Mouse (Mus musculus): ENCODE results near the gene Ihh. TPM values are rescaled to one million over a fixed set of nuclear protein-coding genes. Genes with fewer than 3 reads are reported as not detected.

Ihh gene
- polyA plus RNA-seq, 1 experiment from 2014 or later: 2.9 TPM

GRCm38 (mm10) chr1:74939762-74940161, 11.7 kb downstream of the Ihh start:
- Histone ChIP-seq H3K27ac (no peak overlapping the region), H3K4me3 (no peak overlapping the region), H3K27me3 (replicated peaks) (peaks cover 68% of the 10 kb centered on the region), H3K36me3 (no peaks in the 10 kb centered on the region), H3K9ac (no peak overlapping the region), H3K4me1 (no peaks in the 10 kb centered on the region), H3K4me2 (no peak overlapping the region), H3K9me3 (replicated peaks) (no peaks in the 10 kb centered on the region)
- ATAC-seq: no peak
- 7% methylated on average over 3 of the region's 3 CpGs for WGBS (ENCODE audit: insufficient replicate concordance)

DNA sequence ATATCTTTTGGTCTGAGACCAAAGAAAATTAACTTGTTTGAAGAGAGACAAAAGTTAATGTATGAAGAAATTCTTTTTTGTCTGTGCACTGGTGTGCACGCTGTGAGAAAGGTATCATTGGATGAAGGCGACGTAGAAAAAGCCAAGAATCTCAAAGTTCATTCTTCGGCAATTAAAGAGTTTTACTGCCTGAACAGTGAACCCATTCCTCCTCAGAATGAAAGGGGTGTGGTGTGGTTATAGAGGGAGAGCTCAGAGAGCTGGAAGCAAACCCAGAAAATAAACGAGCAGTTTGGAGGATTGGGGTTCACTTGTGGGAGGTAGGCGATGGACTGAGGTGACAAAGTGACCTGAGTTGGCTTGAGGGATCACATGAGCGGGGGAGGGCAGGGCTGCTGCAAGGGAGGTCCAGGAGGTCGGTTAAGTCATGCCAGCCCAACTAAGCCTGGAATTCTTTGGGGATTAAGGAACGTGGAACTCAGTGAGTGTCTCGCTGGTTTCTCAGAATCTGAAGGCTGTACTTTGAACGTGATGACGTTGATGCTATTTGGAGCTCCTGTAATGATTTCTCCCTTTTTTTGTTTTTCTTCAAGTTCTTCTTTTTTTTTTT, 15.1 kb downstream of the Ihh start:
- no peak overlapping the region for H3K9ac ChIP-seq
- H3K4me1 ChIP-seq: no peaks in the 10 kb centered on the region
- ATAC-seq: no peak
- no peak overlapping the region for H3K4me2 ChIP-seq
- no peak overlapping the region for H3K4me3 ChIP-seq
- no peaks in the 10 kb centered on the region for H3K9me3 ChIP-seq (replicated peaks)
- WGBS (ENCODE audit: insufficient replicate concordance): 36% methylated on average over 12 of the region's 12 CpGs
- no peak overlapping the region for H3K27ac ChIP-seq
- H3K27me3 ChIP-seq (replicated peaks): peaks cover 66% of the 10 kb centered on the region
- no peaks in the 10 kb centered on the region for H3K36me3 ChIP-seq

DNA sequence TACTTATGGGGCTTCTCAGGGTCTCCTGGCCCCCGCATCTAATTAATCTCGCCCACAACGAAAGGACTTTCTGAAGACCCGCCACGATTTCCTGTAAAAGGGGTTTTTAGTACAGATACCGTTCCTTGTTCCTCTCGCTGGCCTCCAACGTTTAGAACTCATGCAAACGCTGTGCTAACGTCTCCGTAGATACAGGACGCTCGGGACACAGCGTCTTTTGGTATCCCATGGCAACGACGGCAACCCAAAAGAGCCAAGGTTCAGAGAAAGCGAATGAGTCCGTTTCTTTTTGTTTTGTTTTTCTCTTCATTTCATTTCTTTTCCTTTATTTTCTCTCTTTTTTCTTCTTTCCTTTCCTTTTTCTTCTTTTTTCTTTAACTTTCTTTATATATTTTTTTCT, 16.1 kb downstream of the Ihh start, which contains the start of gene Cfap65:
Cfap65 (minus strand) TSS at position 198 of the 400 bp plus-strand sequence.
- Histone ChIP-seq H3K27me3 (replicated peaks) (peaks cover 59% of the 10 kb centered on the region), H3K27ac (no peak within 1 kb of the TSS), H3K4me2 (0 out of 2 replicates have a peak within 1 kb of the TSS, but pooled peaks have one; percentile 14), H3K36me3 (no peaks in the 10 kb centered on the region), H3K4me1 (no peaks in the 10 kb centered on the region), H3K9ac (no peak within 1 kb of the TSS), H3K9me3 (replicated peaks) (no peaks in the 10 kb centered on the region), H3K4me3 (no peak within 1 kb of the TSS)
- no peak for ATAC-seq
- WGBS (ENCODE audit: insufficient replicate concordance): 3% methylated on average over 18 of the region's 18 CpGs

DNA sequence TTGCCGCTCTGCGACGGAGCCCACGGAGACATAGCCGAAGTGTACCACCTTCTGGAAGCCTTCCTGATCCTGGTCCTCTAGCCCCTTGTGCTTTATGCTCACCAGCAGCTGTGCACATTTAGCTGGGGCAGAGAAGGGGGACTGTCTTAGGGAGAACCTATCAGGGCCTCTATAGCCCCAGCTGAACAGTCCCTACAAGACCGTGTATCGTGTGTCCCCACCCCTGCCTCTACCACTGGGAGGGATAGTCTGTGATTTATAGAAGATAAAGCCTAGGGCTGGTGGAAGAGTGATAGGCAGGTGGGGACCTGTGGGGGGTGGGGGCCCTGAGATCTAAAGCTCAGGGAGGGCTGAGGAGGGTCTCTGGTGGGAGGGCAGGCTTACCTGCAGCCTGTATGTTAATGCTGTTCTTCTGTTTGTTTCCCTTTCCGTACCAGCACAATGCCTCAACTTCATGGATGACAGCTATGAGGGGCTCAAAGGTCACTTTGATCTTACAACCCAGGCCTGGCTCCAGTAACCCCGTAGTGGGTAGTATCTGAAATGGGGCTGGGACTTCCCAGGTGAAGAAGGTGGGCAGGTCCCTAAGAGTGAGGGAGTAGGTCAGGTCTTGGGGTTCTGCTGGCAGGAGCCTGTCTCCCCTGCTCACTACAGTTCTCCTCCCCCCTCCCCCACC, 23.7 kb downstream of the Ihh start:
- ATAC-seq: no peak
- WGBS (ENCODE audit: insufficient replicate concordance): 71% methylated on average over 9 of the region's 9 CpGs
- H3K4me1 ChIP-seq: no peaks in the 10 kb centered on the region
- H3K27ac ChIP-seq: no peak overlapping the region
- no peak overlapping the region for H3K9ac ChIP-seq
- H3K36me3 ChIP-seq: no peaks in the 10 kb centered on the region
- no peaks in the 10 kb centered on the region for H3K9me3 ChIP-seq (replicated peaks)
- no peak overlapping the region for H3K4me3 ChIP-seq
- H3K4me2 ChIP-seq: no peak overlapping the region
- H3K27me3 ChIP-seq (replicated peaks): peaks cover 50% of the 10 kb centered on the region

GRCm38 (mm10) chr1:74926721-74927120, 24.8 kb downstream of the Ihh start:
- no peak for ATAC-seq
- Histone ChIP-seq H3K36me3 (no peaks in the 10 kb centered on the region), H3K27ac (no peak overlapping the region), H3K4me1 (no peaks in the 10 kb centered on the region), H3K4me2 (no peak overlapping the region), H3K9ac (no peak overlapping the region), H3K9me3 (replicated peaks) (no peaks in the 10 kb centered on the region), H3K4me3 (no peak overlapping the region), H3K27me3 (replicated peaks) (peaks cover 47% of the 10 kb centered on the region)
- 34% methylated on average over 6 of the region's 6 CpGs for WGBS (ENCODE audit: insufficient replicate concordance)

DNA sequence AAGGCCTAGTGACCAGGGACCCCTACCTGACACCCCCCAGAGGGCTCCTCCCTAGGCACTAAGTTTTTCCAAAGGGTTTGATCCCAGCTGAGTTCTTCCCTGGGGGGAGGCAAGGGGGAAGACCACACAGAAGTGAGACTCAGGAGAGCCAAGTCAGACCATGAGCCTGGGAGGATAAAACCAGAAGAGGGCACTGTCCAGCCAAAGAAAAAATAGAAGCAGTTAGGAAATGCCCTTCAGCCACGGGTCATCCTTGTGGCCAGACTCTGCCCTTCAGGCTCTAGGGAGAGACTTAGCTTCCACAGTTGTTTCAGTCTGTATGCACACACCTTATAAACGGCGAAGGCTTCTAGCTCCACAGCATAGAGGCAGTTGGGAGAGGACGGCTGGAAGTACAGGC, 27.0 kb downstream of the Ihh start:
- no peaks in the 10 kb centered on the region for H3K4me1 ChIP-seq
- H3K27ac ChIP-seq: no peak overlapping the region
- peaks cover 40% of the 10 kb centered on the region for H3K27me3 ChIP-seq (replicated peaks)
- no peak overlapping the region for H3K9ac ChIP-seq
- H3K9me3 ChIP-seq (replicated peaks): no peaks in the 10 kb centered on the region
- ATAC-seq: no peak
- WGBS (ENCODE audit: insufficient replicate concordance): 59% methylated on average over 4 of the region's 4 CpGs
- H3K4me3 ChIP-seq: no peak overlapping the region
- no peaks in the 10 kb centered on the region for H3K36me3 ChIP-seq
- H3K4me2 ChIP-seq: no peak overlapping the region

DNA sequence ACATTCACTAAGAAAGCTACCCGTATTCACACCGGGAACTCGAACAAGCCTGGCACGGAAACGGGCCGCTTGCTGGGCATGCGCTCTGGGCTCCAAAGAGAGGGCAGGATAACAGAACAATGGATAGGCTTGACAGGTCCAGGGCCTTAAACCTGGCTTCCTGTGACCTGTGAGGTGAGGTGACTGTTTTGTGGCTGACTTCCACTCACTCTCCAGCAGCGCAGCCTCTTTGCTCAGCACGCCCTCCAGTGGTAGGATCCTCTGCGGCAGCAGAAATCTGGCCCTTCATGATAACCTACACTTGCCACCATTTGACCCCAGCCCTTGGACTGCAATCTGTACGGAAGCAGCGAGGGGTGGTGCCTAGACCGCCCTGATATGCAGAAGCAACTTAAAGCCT, 35.8 kb downstream of the Ihh start:
- no peak for ATAC-seq
- H3K9me3 ChIP-seq (replicated peaks): no peaks in the 10 kb centered on the region
- no peak overlapping the region for H3K27ac ChIP-seq
- H3K27me3 ChIP-seq (replicated peaks): peaks cover 27% of the 10 kb centered on the region
- H3K36me3 ChIP-seq: no peaks in the 10 kb centered on the region
- WGBS (ENCODE audit: insufficient replicate concordance): 31% methylated on average over 13 of the region's 13 CpGs
- no peak overlapping the region for H3K4me2 ChIP-seq
- no peaks in the 10 kb centered on the region for H3K4me1 ChIP-seq
- no peak overlapping the region for H3K9ac ChIP-seq
- no peak overlapping the region for H3K4me3 ChIP-seq

GRCm38 (mm10) chr1:74902191-74902590, 49.3 kb downstream of the Ihh start:
- ATAC-seq: no peak
- 0 out of 2 replicates have a peak, but pooled peaks cover 11% of the 10 kb centered on the region for H3K4me1 ChIP-seq
- 17% methylated on average over 6 of the region's 6 CpGs for WGBS (ENCODE audit: insufficient replicate concordance)
- no peaks in the 10 kb centered on the region for H3K9me3 ChIP-seq (replicated peaks)
- no peaks in the 10 kb centered on the region for H3K36me3 ChIP-seq
- H3K9ac ChIP-seq: no peak overlapping the region
- H3K27ac ChIP-seq: no peak overlapping the region
- H3K4me3 ChIP-seq: no peak overlapping the region
- H3K27me3 ChIP-seq (replicated peaks): peaks cover 92% of the 10 kb centered on the region
- no peak overlapping the region for H3K4me2 ChIP-seq

- Histone ChIP-seq H3K9me3 (replicated peaks) (no peaks in the 10 kb centered on the region), H3K4me1 (0 out of 2 replicates have a peak, but pooled peaks cover 11% of the 10 kb centered on the region), H3K36me3 (no peaks in the 10 kb centered on the region), H3K4me3 (no peak overlapping the region), H3K27me3 (replicated peaks) (peaks cover 95% of the 10 kb centered on the region), H3K27ac (no peak overlapping the region), H3K4me2 (no peak overlapping the region), H3K9ac (no peak overlapping the region)
- WGBS (ENCODE audit: insufficient replicate concordance): 2% methylated on average over 3 of the region's 3 CpGs
- no peak for ATAC-seq
These were observed 49.8 kb downstream of the Ihh start for GRCm38 (mm10) chr1:74901686-74902085.

- peak; percentile 67 for ATAC-seq
- no peaks in the 10 kb centered on the region for H3K36me3 ChIP-seq
- H3K4me2 ChIP-seq: peak overlapping the region; percentile 54
- H3K4me3 ChIP-seq: peak overlapping the region; percentile 27
- 0 out of 2 replicates have a peak, but pooled peaks cover 11% of the 10 kb centered on the region for H3K4me1 ChIP-seq
- H3K9me3 ChIP-seq (replicated peaks): no peaks in the 10 kb centered on the region
- no peak overlapping the region for H3K9ac ChIP-seq
- 2% methylated on average over 50 of the region's 66 CpGs for WGBS (ENCODE audit: insufficient replicate concordance)
- H3K27ac ChIP-seq: no peak overlapping the region
- peaks cover 97% of the 10 kb centered on the region for H3K27me3 ChIP-seq (replicated peaks)
These were observed 50.9 kb downstream of the Ihh start for GRCm38 (mm10) chr1:74900341-74901285.

GRCm38 (mm10) chr1:74898656-74899431, 52.6 kb downstream of the Ihh start:
- Histone ChIP-seq H3K4me2 (no peak overlapping the region), H3K9me3 (replicated peaks) (no peaks in the 10 kb centered on the region), H3K4me3 (no peak overlapping the region), H3K9ac (no peak overlapping the region), H3K4me1 (0 out of 2 replicates have a peak, but pooled peaks cover 11% of the 10 kb centered on the region), H3K36me3 (no peaks in the 10 kb centered on the region), H3K27ac (no peak overlapping the region), H3K27me3 (replicated peaks) (peaks cover 100% of the 10 kb centered on the region)
- no peak for ATAC-seq
- 4% methylated on average over 6 of the region's 10 CpGs for WGBS (ENCODE audit: insufficient replicate concordance)

Data from liver, embryonic 12.5 days (tissue).